Mouse (Mus musculus) kidney, adult 2 months (tissue): ENCODE measurements at regions not wholly inside any gene's neighbourhood (a gene's known extent, or its start where the extent isn't known, plus 50 kb on each side); places are given as distances from the start of the nearest gene placed in this dataset.

ENCODE experiments used
- DNase-seq: peaks from one replicate; pipeline ENCODE4 v3.0.0; 2021
- H3K27ac ChIP-seq: fragments of 200-500 bp; 2 replicates; pipeline ENCODE4 v1.5.1; 2012; ENCODE audit warnings: low read depth, low read length, control low read depth, inconsistent platforms; ENCODE audit not compliant: insufficient read depth
- H3K27me3 ChIP-seq: fragments of 200-500 bp; replicated peaks from 2 replicates; pipeline ENCODE4 v1.6.1; 2012; ENCODE audit warnings: mild to moderate bottlenecking, moderate library complexity, low read length, inconsistent platforms; ENCODE audit not compliant: control insufficient read depth, insufficient read depth
- H3K36me3 ChIP-seq: fragments of 200-500 bp; 2 replicates; pipeline ENCODE4 v1.6.1; 2012; ENCODE audit warnings: mild to moderate bottlenecking, moderate library complexity, low read length, inconsistent platforms; ENCODE audit not compliant: control insufficient read depth, insufficient read depth
- H3K4me1 ChIP-seq: fragments of 200-500 bp; 2 replicates; pipeline ENCODE4 v1.6.1; 2011; ENCODE audit warnings: low read length; ENCODE audit not compliant: control insufficient read depth, insufficient read depth
- H3K4me3 ChIP-seq: fragments of 200-500 bp; 2 replicates; pipeline ENCODE4 v1.5.1; 2011; ENCODE audit warnings: mild to moderate bottlenecking, low read depth, low read length, control low read depth; ENCODE audit not compliant: insufficient read depth
- CTCF ChIP-seq: fragments of 200-500 bp; conservative IDR thresholded peaks from 2 replicates; pipeline ENCODE4 v1.5.1; 2011; ENCODE audit warnings: low read depth, mild to moderate bottlenecking, control low read depth, low read length, moderate library complexity, mixed read lengths; ENCODE audit not compliant: insufficient read depth, insufficient read length
- POLR2A ChIP-seq: fragments of 200-500 bp; IDR thresholded peaks from one replicate; pipeline ENCODE4 v1.6.1; 2011; ENCODE audit warnings: low read depth, low read length, control low read depth
- WGBS: fragments of 180-500 bp; shearing (Covaris S2); methylation state at CpG from one replicate; pipeline ENCODE4 v1.1.7; 2018; 5-methylcytosine and 5-hydroxymethylcytosine counted together

GRCm38 (mm10) chr16:79570867-79571266 lies 480.0 kb upstream of the Tmprss15 start:
- 86% methylated on average over 2 of the region's 2 CpGs for WGBS
- Histone ChIP-seq H3K27me3 (no peaks in the 10 kb centered on the region), H3K27ac (no peak overlapping the region), H3K36me3 (no peaks in the 10 kb centered on the region), H3K4me1 (no peaks in the 10 kb centered on the region), H3K4me3 (no peak overlapping the region)
- TF ChIP-seq POLR2A, result no peak
- TF ChIP-seq CTCF, result no peak
- no peak for DNase-seq

DNA sequence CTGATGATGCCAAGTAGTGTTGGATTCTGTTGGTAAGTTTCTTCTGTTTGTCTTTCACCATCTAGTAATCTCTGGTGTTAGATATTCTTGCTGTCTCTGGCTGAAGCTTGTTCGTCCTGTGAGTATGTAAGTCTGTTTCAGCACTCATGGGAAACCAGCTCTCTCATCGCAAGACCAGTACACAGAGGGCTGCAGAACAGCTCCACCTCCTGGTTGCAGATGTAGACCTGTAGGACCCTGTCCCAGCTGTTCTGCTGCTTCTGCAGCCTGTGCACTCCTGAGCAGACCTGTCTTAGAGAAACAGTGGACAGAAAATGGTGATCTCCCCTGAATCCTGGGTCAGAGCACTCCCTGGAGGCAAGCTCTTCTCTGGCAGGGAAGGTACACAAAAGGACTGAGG lies 443.5 kb upstream of the Tmprss15 start:
- TF ChIP-seq POLR2A, result no peak
- no peak for TF ChIP-seq CTCF
- 52% methylated on average over 2 of the region's 2 CpGs for WGBS

DNA sequence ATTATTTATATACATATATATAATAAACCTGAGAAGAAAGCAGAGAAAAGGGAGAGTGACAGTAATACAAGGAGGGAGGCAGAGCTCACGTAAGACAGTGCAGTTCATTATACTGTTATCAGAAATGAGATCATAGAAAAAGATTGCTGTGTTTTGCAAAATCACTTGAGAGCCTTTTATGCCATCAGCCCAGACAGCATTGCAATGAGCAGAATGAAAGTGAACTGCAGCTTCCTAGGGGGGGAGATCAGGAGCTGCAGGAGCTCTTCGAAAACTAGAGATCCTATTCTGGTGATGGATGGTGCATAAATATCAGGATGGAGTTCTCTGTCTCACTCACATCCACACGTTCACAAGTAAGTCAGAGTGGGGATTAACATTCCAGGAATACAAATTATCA lies 401.6 kb upstream of the Tmprss15 start:
- Histone ChIP-seq H3K27ac (no peak overlapping the region), H3K4me1 (no peaks in the 10 kb centered on the region), H3K27me3 (no peaks in the 10 kb centered on the region), H3K36me3 (no peaks in the 10 kb centered on the region), H3K4me3 (no peak overlapping the region)
- no peak for DNase-seq
- TF ChIP-seq CTCF (no peak), POLR2A (no peak)
- WGBS, result 60% methylated on average over 3 of the region's 3 CpGs

More for the DNA sequence above, 443.5 kb upstream of the Tmprss15 start:
- no peaks in the 10 kb centered on the region for H3K4me1 ChIP-seq
- no peak overlapping the region for H3K4me3 ChIP-seq
- no peak overlapping the region for H3K27ac ChIP-seq
- H3K36me3 ChIP-seq, result no peaks in the 10 kb centered on the region
- no peaks in the 10 kb centered on the region for H3K27me3 ChIP-seq
- DNase-seq, result no peak

DNA sequence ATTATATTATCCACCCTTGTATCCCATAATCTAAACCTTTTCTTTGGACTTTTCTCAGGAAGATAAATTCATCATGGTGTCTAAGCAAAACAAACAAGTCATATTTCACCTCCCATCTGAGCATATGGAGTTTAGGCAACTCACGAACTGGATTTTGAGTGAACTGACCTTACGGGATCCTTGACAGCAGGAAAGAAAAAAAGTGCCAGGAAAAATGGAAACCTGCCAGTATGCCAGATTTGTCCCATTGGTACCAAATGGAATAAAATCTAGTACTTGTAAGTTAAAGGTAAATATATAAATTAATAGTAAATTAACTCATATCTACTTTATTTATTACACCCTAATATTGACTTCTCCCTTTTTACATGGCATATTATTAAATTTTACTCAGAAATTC lies 360.0 kb upstream of the Tmprss15 start:
- Histone ChIP-seq H3K36me3 (no peaks in the 10 kb centered on the region), H3K27ac (no peak overlapping the region), H3K27me3 (no peaks in the 10 kb centered on the region), H3K4me3 (no peak overlapping the region), H3K4me1 (no peaks in the 10 kb centered on the region)
- DNase-seq, result no peak
- TF ChIP-seq POLR2A, result no peak
- no peak for TF ChIP-seq CTCF
- 50% methylated on average over 2 of the region's 2 CpGs for WGBS

DNA sequence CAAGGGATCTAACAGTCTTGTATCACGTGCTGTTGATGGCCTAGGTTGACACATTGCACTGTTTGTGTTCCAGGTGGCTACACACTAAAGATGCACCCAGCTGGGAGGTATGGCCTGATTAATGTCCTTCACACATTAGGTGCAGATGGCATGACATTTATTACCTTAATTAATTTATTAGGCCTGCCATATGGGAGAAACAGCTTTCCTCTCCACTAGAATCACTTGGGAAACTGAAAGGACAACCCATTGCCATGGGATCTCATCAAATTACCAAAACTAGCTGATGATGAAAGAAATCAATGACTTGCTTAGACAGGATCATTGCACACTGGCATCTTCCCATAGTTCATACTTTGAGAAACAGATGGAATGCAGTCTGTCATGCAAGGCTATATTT lies 358.8 kb upstream of the Tmprss15 start:
- 7% methylated on average over 1 of the region's 1 CpGs for WGBS
- Histone ChIP-seq H3K36me3 (no peaks in the 10 kb centered on the region), H3K27me3 (no peaks in the 10 kb centered on the region), H3K4me1 (no peaks in the 10 kb centered on the region), H3K4me3 (no peak overlapping the region), H3K27ac (no peak overlapping the region)
- TF ChIP-seq POLR2A (no peak), CTCF (no peak)
- DNase-seq, result no peak

DNA sequence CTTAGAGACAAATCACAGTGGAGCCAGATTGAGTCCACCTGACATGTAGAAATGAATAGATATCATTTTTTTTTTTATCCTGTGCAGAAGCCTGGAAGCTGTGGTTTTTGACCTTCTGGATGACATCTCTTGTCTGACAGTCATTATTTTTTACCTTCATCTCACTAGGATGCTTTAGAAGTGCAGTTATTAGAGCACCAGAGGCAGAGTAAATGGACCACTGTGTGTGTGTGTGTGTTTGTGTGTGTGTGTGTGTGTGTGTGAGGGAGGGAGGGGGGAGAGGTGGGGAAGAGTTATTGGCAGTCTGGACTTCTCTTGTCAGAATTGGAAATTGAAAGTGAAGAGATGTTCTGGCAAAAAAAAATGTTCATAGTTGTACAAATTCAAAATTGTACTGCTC lies 316.5 kb upstream of the Tmprss15 start:
- Histone ChIP-seq H3K4me3 (no peak overlapping the region), H3K27ac (no peak overlapping the region), H3K4me1 (no peaks in the 10 kb centered on the region), H3K27me3 (no peaks in the 10 kb centered on the region), H3K36me3 (no peaks in the 10 kb centered on the region)
- TF ChIP-seq CTCF, result no peak
- no peak for DNase-seq

- TF ChIP-seq POLR2A (no peak), CTCF (no peak)
- DNase-seq, result no peak
- Histone ChIP-seq H3K4me1 (no peaks in the 10 kb centered on the region), H3K4me3 (no peak overlapping the region), H3K27ac (no peak overlapping the region), H3K27me3 (no peaks in the 10 kb centered on the region), H3K36me3 (no peaks in the 10 kb centered on the region)
- WGBS, result 52% methylated on average over 2 of the region's 2 CpGs
Measured at GRCm38 (mm10) chr16:79406216-79406615, 315.3 kb upstream of the Tmprss15 start.

GRCm38 (mm10) chr16:79404064-79404463 lies 313.2 kb upstream of the Tmprss15 start:
- H3K4me1 ChIP-seq, result no peaks in the 10 kb centered on the region
- no peaks in the 10 kb centered on the region for H3K36me3 ChIP-seq
- no peaks in the 10 kb centered on the region for H3K27me3 ChIP-seq
- no peak overlapping the region for H3K27ac ChIP-seq
- 64% methylated on average over 1 of the region's 1 CpGs for WGBS
- no peak overlapping the region for H3K4me3 ChIP-seq
- DNase-seq, result no peak
- TF ChIP-seq CTCF, result no peak
- TF ChIP-seq POLR2A, result no peak

DNA sequence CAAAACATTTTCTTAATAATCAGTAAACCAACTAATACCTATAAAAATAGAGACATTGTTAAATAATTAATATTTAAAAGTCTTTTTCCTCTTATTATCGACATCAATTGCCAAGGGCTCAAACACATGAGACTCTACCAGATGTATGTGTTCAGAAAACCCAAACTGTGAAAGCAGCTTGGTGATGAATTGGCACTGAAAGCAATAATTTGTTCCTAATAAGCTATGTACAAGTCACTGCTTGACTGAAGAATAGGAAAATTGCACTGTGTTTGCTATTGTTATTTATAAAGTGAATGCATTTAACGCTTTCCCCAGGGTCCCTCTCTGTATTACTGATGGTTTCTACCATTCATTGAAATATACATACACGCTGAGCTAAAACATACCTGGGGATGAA lies 309.2 kb upstream of the Tmprss15 start:
- Histone ChIP-seq H3K27me3 (no peaks in the 10 kb centered on the region), H3K4me1 (no peaks in the 10 kb centered on the region), H3K36me3 (no peaks in the 10 kb centered on the region), H3K27ac (no peak overlapping the region), H3K4me3 (no peak overlapping the region)
- TF ChIP-seq CTCF (no peak), POLR2A (no peak)
- 84% methylated on average over 3 of the region's 3 CpGs for WGBS
- no peak for DNase-seq
